Mouse (Mus musculus): ENCODE results near the gene Olfr1394.
"Not testable (repeated sequence)": the region's sequence is repeated elsewhere in the genome, so short reads cannot be mapped to it uniquely, and the experiment has no call there.

Olfr1394 gene

GRCm38 (mm10) chr11:49154077-49154476 is at the start of gene Olfr1394:
TSS of gene Olfr1394 (plus strand) at chr11:49154377.
- DNase-seq (ENCODE audit: low spot score): no peak

GRCm38 (mm10) chr11:49105752-49106151 is 48.4 kb upstream of the Olfr1394 start:
- no peak for DNase-seq (ENCODE audit: low spot score)

GRCm38 (mm10) chr11:49107650-49108537 is 46.3 kb upstream of the Olfr1394 start:
- DNase-seq (ENCODE audit: low spot score): no peak

- DNase-seq (ENCODE audit: low spot score): no peak
Measured at GRCm38 (mm10) chr11:49108833-49109232, 45.3 kb upstream of the Olfr1394 start.

- DNase-seq (ENCODE audit: low spot score): no peak
Measured at GRCm38 (mm10) chr11:49111000-49111399, 43.2 kb upstream of the Olfr1394 start.

GRCm38 (mm10) chr11:49112624-49113219 is 41.5 kb upstream of the Olfr1394 start:
- DNase-seq (ENCODE audit: low spot score): no peak

- no peak for DNase-seq (ENCODE audit: low spot score)
Measured at GRCm38 (mm10) chr11:49114158-49114557, 40.0 kb upstream of the Olfr1394 start.

GRCm38 (mm10) chr11:49114774-49115173 is 39.4 kb upstream of the Olfr1394 start, which contains the start of gene Olfr1396:
TSS of gene Olfr1396 (minus strand) at chr11:49114874.
- no peak for DNase-seq (ENCODE audit: low spot score)

GRCm38 (mm10) chr11:49119635-49120034 is 34.5 kb upstream of the Olfr1394 start:
- DNase-seq (ENCODE audit: low spot score): no peak

GRCm38 (mm10) chr11:49124169-49124568 is 30.0 kb upstream of the Olfr1394 start:
- no peak for DNase-seq (ENCODE audit: low spot score)

- no peak for DNase-seq (ENCODE audit: low spot score)
Measured at GRCm38 (mm10) chr11:49141974-49142373, 12.2 kb upstream of the Olfr1394 start, which contains the start of gene Olfr1395. TSS of gene Olfr1395 (plus strand) at chr11:49142274.

- DNase-seq (ENCODE audit: low spot score): no peak
Measured at GRCm38 (mm10) chr11:49156821-49157814, 2.9 kb downstream of the Olfr1394 start.

GRCm38 (mm10) chr11:49168839-49169611 is 14.8 kb downstream of the Olfr1394 start:
- no peak for DNase-seq (ENCODE audit: low spot score)

- DNase-seq (ENCODE audit: low spot score): no peak
Measured at GRCm38 (mm10) chr11:49170576-49170975, 16.4 kb downstream of the Olfr1394 start.

GRCm38 (mm10) chr11:49175345-49175744 is 21.2 kb downstream of the Olfr1394 start:
- no peak for DNase-seq (ENCODE audit: low spot score)

- DNase-seq (ENCODE audit: low spot score): not testable (repeated sequence)
Measured at GRCm38 (mm10) chr11:49176047-49176779, 22.0 kb downstream of the Olfr1394 start.

- no peak for DNase-seq (ENCODE audit: low spot score)
Measured at GRCm38 (mm10) chr11:49183172-49183571, 29.0 kb downstream of the Olfr1394 start.

- DNase-seq (ENCODE audit: low spot score): no peak
Measured at GRCm38 (mm10) chr11:49186452-49186851, 32.3 kb downstream of the Olfr1394 start.

- no peak for DNase-seq (ENCODE audit: low spot score)
Measured at GRCm38 (mm10) chr11:49186955-49187488, 32.8 kb downstream of the Olfr1394 start, which contains the start of gene Btnl9. TSS of gene Btnl9 (minus strand) at chr11:49187159.

- no peak for DNase-seq (ENCODE audit: low spot score)
Measured at GRCm38 (mm10) chr11:49187701-49188100, 33.5 kb downstream of the Olfr1394 start.
